Mouse (Mus musculus) limb, embryonic 11.5 days (tissue): ENCODE measurements around the gene Itgb3. TPM values are rescaled to one million over a fixed set of nuclear protein-coding genes. Genes with fewer than 3 reads are reported as not detected.

Experiments used
- ATAC-seq: fragments of 200-750 bp; cut with Nextera tagmentation; 2 replicates; pipeline ENCODE4 v1.8.0; 2017; ENCODE audit warnings: low read depth; ENCODE audit not compliant: insufficient number of reproducible peaks, low FRiP score, low TSS enrichment
- DNase-seq: peaks from one replicate; pipeline ENCODE4 v3.0.0-alpha.2; 2015; ENCODE audit warnings: low spot score
- H3K27ac ChIP-seq: fragments of 300-500 bp; sonication (generic); replicated peaks from 2 replicates; pipeline ENCODE4 v1.5.1; 2014; ENCODE audit warnings: low read depth, mild to moderate bottlenecking, low read length
- H3K27me3 ChIP-seq: fragments of 300-500 bp; sonication (generic); 2 replicates; pipeline ENCODE4 v1.6.1; 2014; ENCODE audit warnings: mild to moderate bottlenecking, low read length, mixed read lengths; ENCODE audit not compliant: control insufficient read depth, insufficient read depth
- H3K36me3 ChIP-seq: fragments of 300-500 bp; sonication (generic); 2 replicates; pipeline ENCODE4 v1.6.1; 2014; ENCODE audit warnings: mild to moderate bottlenecking, low read length, moderate library complexity, mixed read lengths; ENCODE audit not compliant: control insufficient read depth, insufficient read depth
- H3K4me1 ChIP-seq: fragments of 300-500 bp; sonication (generic); 2 replicates; pipeline ENCODE4 v1.6.1; 2014; ENCODE audit warnings: low read length, mixed read lengths; ENCODE audit not compliant: control insufficient read depth, insufficient read depth
- H3K4me2 ChIP-seq: fragments of 300-500 bp; sonication (generic); 2 replicates; pipeline ENCODE4 v1.6.1; 2014; ENCODE audit warnings: low read depth, mild to moderate bottlenecking, moderate library complexity; ENCODE audit not compliant: severe bottlenecking
- H3K4me3 ChIP-seq: fragments of 300-500 bp; sonication (generic); 2 replicates; pipeline ENCODE4 v1.5.1; 2014; ENCODE audit warnings: low read depth, low read length
- H3K9ac ChIP-seq: fragments of 300-500 bp; sonication (generic); 2 replicates; pipeline ENCODE4 v1.6.1; 2014; ENCODE audit warnings: mild to moderate bottlenecking, low read length
- H3K9me3 ChIP-seq: fragments of 300-500 bp; sonication (generic); 2 replicates; pipeline ENCODE4 v1.6.1; 2016; ENCODE audit warnings: low read length; ENCODE audit not compliant: control insufficient read depth
- WGBS: fragments of 180-500 bp; shearing (Covaris S2); extraction: QIAGEN DNeasy Blood & Tissue Kit; methylation state at CpG from one replicate; pipeline ENCODE4 v1.1.7; 2014; 5-methylcytosine and 5-hydroxymethylcytosine counted together
- polyA plus RNA-seq: library from polyadenylated mRNA; unstranded; fragments of >200 nt; fragmentation: Nextera tagmentation; extraction: Ambion mirVana; gene quantifications from 2 replicates; pipeline ENCODE4 v1.2.1, GENCODE M21; 2014

Gene Itgb3
- polyA plus RNA-seq, 1 experiment from 2014 or later, result 1.1 TPM

GRCm38 (mm10) chr11:104628566-104628965, 20.8 kb downstream of the Itgb3 start:
- H3K36me3 ChIP-seq, result no peaks in the 10 kb centered on the region
- DNase-seq (no peak), ATAC-seq (no peak)
- H3K9me3 ChIP-seq, result no peaks in the 10 kb centered on the region
- no peak overlapping the region for H3K4me2 ChIP-seq
- no peak overlapping the region for H3K4me3 ChIP-seq
- peaks cover 10% of the 10 kb centered on the region for H3K4me1 ChIP-seq
- WGBS, result 88% methylated on average over 5 of the region's 5 CpGs
- H3K27me3 ChIP-seq, result no peaks in the 10 kb centered on the region
- no peak overlapping the region for H3K9ac ChIP-seq
- no peak overlapping the region for H3K27ac ChIP-seq

DNA sequence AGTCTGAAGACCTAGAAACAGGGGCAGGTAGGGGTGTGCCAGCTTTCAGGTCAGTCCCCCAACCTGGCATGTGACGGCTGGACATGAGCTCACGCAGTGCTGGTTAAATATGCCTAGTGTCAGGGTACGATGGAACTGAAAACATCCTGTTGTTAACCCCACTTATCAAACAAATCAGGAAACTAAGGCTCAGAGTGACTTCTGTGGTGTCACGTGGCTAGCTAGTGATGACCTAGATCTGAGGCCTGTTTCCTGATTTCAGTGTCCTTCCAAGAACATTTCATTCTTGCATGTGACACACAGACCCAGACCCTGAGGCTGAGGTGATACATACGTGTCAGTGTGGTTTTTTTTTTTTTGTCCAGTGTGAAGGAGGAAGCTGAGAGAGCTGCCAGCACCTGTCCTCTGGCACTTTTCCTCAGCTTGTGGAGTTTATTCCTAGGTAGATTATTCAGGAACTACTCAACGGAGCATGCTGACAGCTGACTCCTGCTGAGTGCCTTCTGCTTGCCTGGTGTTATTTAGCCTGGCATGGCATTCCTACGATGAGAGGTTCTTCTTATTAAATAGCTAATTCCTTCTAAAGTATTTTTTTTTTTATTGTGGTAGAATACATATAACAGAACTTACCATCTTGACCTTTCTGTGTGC, 22.5 kb downstream of the Itgb3 start:
- H3K36me3 ChIP-seq, result no peaks in the 10 kb centered on the region
- no peak overlapping the region for H3K9ac ChIP-seq
- H3K4me3 ChIP-seq, result no peak overlapping the region
- peaks cover 2% of the 10 kb centered on the region for H3K4me1 ChIP-seq
- ATAC-seq, result no peak
- WGBS, result 76% methylated on average over 7 of the region's 7 CpGs
- H3K27ac ChIP-seq, result no peak overlapping the region
- H3K4me2 ChIP-seq, result no peak overlapping the region
- H3K9me3 ChIP-seq, result no peaks in the 10 kb centered on the region
- no peak for DNase-seq
- H3K27me3 ChIP-seq, result no peaks in the 10 kb centered on the region

- no peak for ATAC-seq
- no peaks in the 10 kb centered on the region for H3K36me3 ChIP-seq
- H3K4me3 ChIP-seq, result no peak overlapping the region
- no peak overlapping the region for H3K27ac ChIP-seq
- no peak overlapping the region for H3K9ac ChIP-seq
- H3K4me2 ChIP-seq, result no peak overlapping the region
- no peaks in the 10 kb centered on the region for H3K9me3 ChIP-seq
- DNase-seq, result no peak
- 71% methylated on average over 1 of the region's 1 CpGs for WGBS
- H3K27me3 ChIP-seq, result no peaks in the 10 kb centered on the region
- no peaks in the 10 kb centered on the region for H3K4me1 ChIP-seq
These were observed 23.5 kb downstream of the Itgb3 start for GRCm38 (mm10) chr11:104631306-104631705.

- Histone ChIP-seq H3K4me3 (no peak overlapping the region), H3K4me1 (no peaks in the 10 kb centered on the region), H3K36me3 (no peaks in the 10 kb centered on the region), H3K9ac (no peak overlapping the region), H3K27ac (no peak overlapping the region), H3K9me3 (no peaks in the 10 kb centered on the region), H3K4me2 (no peak overlapping the region), H3K27me3 (no peaks in the 10 kb centered on the region)
- ATAC-seq (no peak), DNase-seq (no peak)
- WGBS, result 93% methylated on average over 14 of the region's 14 CpGs
These were observed 29.2 kb downstream of the Itgb3 start for GRCm38 (mm10) chr11:104637010-104637409.

- Histone ChIP-seq H3K27me3 (no peaks in the 10 kb centered on the region), H3K4me2 (no peak overlapping the region), H3K9me3 (no peaks in the 10 kb centered on the region), H3K9ac (no peak overlapping the region), H3K4me1 (no peaks in the 10 kb centered on the region), H3K36me3 (no peaks in the 10 kb centered on the region), H3K4me3 (no peak overlapping the region), H3K27ac (no peak overlapping the region)
- DNase-seq (no peak), ATAC-seq (no peak)
- 67% methylated on average over 5 of the region's 5 CpGs for WGBS
These were observed 30.2 kb downstream of the Itgb3 start for GRCm38 (mm10) chr11:104638006-104638405.

DNA sequence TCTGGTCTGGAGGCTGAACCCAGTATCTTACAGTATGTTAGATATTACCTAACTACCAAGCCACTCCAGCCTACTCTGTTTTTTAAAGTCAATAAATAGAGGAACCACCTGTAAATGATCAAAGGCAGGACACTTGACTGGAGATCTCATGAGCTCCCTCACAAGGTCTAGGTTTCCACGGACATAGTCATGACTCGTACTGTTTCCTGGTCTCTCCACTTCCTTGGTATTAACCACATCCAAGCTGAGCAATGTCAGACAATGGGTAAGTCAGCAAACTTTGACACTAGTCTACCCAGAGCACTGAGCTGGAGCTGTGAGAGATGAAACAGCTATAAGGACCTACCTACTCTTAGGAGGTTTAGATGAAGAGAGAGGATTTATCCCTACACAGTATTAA, 31.1 kb downstream of the Itgb3 start:
- no peaks in the 10 kb centered on the region for H3K4me1 ChIP-seq
- DNase-seq (no peak), ATAC-seq (no peak)
- H3K4me2 ChIP-seq, result no peak overlapping the region
- no peaks in the 10 kb centered on the region for H3K36me3 ChIP-seq
- H3K27me3 ChIP-seq, result no peaks in the 10 kb centered on the region
- 84% methylated on average over 2 of the region's 2 CpGs for WGBS
- no peak overlapping the region for H3K27ac ChIP-seq
- no peaks in the 10 kb centered on the region for H3K9me3 ChIP-seq
- H3K9ac ChIP-seq, result no peak overlapping the region
- no peak overlapping the region for H3K4me3 ChIP-seq

- DNase-seq (no peak), ATAC-seq (no peak)
- Histone ChIP-seq H3K27me3 (no peaks in the 10 kb centered on the region), H3K4me2 (no peak overlapping the region), H3K27ac (no peak overlapping the region), H3K36me3 (no peaks in the 10 kb centered on the region), H3K4me3 (no peak overlapping the region), H3K4me1 (no peaks in the 10 kb centered on the region), H3K9ac (no peak overlapping the region), H3K9me3 (no peaks in the 10 kb centered on the region)
- 88% methylated on average over 9 of the region's 9 CpGs for WGBS
These were observed 31.8 kb downstream of the Itgb3 start for GRCm38 (mm10) chr11:104639634-104640033.

GRCm38 (mm10) chr11:104640894-104641293, 33.1 kb downstream of the Itgb3 start:
- no peak for DNase-seq
- no peaks in the 10 kb centered on the region for H3K27me3 ChIP-seq
- H3K9me3 ChIP-seq, result no peaks in the 10 kb centered on the region
- no peak overlapping the region for H3K4me3 ChIP-seq
- 88% methylated on average over 10 of the region's 10 CpGs for WGBS
- no peak overlapping the region for H3K4me2 ChIP-seq
- no peak for ATAC-seq
- no peaks in the 10 kb centered on the region for H3K4me1 ChIP-seq
- no peaks in the 10 kb centered on the region for H3K36me3 ChIP-seq
- no peak overlapping the region for H3K27ac ChIP-seq
- no peak overlapping the region for H3K9ac ChIP-seq

DNA sequence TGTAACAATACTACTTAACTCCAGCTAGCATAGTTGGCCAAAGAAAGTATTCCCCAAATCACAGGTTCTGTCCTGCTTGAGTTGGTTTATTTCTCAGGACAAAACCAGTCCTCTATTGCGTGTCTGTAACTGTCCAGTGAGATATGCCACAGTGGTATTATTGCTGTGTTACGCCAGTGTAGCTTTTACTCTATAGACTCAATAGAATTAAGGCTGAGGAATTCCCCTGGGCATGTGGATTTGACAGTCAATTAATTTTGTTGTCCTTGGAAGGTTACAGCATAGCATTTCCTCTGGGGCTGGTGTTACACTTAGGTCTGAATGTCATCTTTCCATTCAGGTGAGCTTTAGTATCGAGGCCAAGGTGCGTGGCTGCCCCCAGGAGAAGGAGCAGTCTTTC, 35.4 kb downstream of the Itgb3 start:
- Histone ChIP-seq H3K4me1 (no peaks in the 10 kb centered on the region), H3K4me2 (no peak overlapping the region), H3K4me3 (no peak overlapping the region), H3K27me3 (no peaks in the 10 kb centered on the region), H3K9ac (no peak overlapping the region), H3K36me3 (no peaks in the 10 kb centered on the region), H3K27ac (no peak overlapping the region), H3K9me3 (no peaks in the 10 kb centered on the region)
- 82% methylated on average over 4 of the region's 4 CpGs for WGBS
- DNase-seq, result no peak
- no peak for ATAC-seq
